Mouse (Mus musculus) kidney, embryonic 15.5 days (tissue): ENCODE data around the gene Ecsit. TPM values are rescaled to one million over a fixed set of nuclear protein-coding genes. Genes with fewer than 3 reads are reported as not detected.

Experiments used
- ATAC-seq: fragments of 200-750 bp; cut with Nextera tagmentation; replicated peaks from 2 replicates; pipeline ENCODE4 v1.8.0; 2017; ENCODE audit warnings: moderate TSS enrichment; ENCODE audit not compliant: low FRiP score
- H3K27ac ChIP-seq: fragments of 300-500 bp; sonication (generic); 2 replicates; pipeline ENCODE4 v1.5.1; 2015; ENCODE audit warnings: mild to moderate bottlenecking, inconsistent platforms
- H3K27me3 ChIP-seq: fragments of 300-500 bp; sonication (generic); 2 replicates; pipeline ENCODE4 v1.6.1; 2015; ENCODE audit warnings: inconsistent platforms
- H3K36me3 ChIP-seq: fragments of 300-500 bp; sonication (generic); 2 replicates; pipeline ENCODE4 v1.6.1; 2015; ENCODE audit warnings: inconsistent platforms
- H3K4me1 ChIP-seq: fragments of 300-500 bp; sonication (generic); 2 replicates; pipeline ENCODE4 v1.6.1; 2015; ENCODE audit warnings: inconsistent platforms
- H3K4me2 ChIP-seq: fragments of 300-500 bp; sonication (generic); 2 replicates; pipeline ENCODE4 v1.6.1; 2015; ENCODE audit warnings: moderate library complexity, mild to moderate bottlenecking, inconsistent platforms
- H3K4me3 ChIP-seq: fragments of 300-500 bp; sonication (generic); replicated peaks from 2 replicates; pipeline ENCODE4 v1.5.1; 2015; ENCODE audit warnings: mild to moderate bottlenecking, inconsistent platforms
- H3K9ac ChIP-seq: fragments of 300-500 bp; sonication (generic); 2 replicates; pipeline ENCODE4 v1.6.1; 2015; ENCODE audit warnings: mild to moderate bottlenecking, inconsistent platforms
- H3K9me3 ChIP-seq: fragments of 300-500 bp; sonication (generic); replicated peaks from 2 replicates; pipeline ENCODE4 v1.6.1; 2016; ENCODE audit warnings: inconsistent platforms
- WGBS: fragments of 180-500 bp; shearing (Covaris S2); methylation state at CpG from one replicate; pipeline ENCODE4 v1.1.7; 2015; ENCODE audit warnings: mixed read lengths; 5-methylcytosine and 5-hydroxymethylcytosine counted together
- polyA plus RNA-seq: library from polyadenylated mRNA; unstranded; fragments of >200 nt; fragmentation: Nextera tagmentation; extraction: Ambion mirVana; gene quantifications from 2 replicates; pipeline ENCODE4 v1.2.1, GENCODE M21; 2015

Ecsit gene
- polyA plus RNA-seq, 1 experiment from 2014 or later = 49.4 TPM

GRCm38 (mm10) chr9:22116740-22117426, 31.6 kb upstream of the Ecsit start, which contains the start of gene Elof1:
Gene Elof1, minus strand, starts transcription at chr9:22117172.
- H3K36me3 ChIP-seq = peaks cover 21% of the 10 kb centered on the region

DNA sequence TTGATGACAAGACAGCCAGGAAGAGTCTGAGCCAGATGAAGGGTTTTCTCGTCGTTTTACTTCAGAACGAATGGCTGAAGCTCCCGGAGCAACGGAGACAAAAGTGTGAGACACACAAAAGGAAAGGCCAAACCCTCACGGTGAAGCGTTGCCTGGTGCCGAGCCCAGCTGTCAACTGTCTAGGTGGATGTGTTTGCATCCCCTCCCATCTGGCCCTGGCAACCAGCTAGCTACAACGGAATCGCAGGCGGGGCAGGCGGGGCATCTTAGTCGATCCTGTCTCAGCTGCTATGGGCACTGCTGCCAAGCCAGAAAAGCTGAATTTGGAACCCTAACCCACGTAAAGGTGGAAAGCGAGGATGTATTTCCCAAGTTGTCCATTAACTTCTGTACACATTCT, 30.8 kb upstream of the Ecsit start:
- WGBS = 23% methylated on average over 15 of the region's 15 CpGs
- peak overlapping the region; percentile 70 for H3K4me2 ChIP-seq
- peaks cover 29% of the 10 kb centered on the region for H3K36me3 ChIP-seq
- peak overlapping the region; percentile 84 for H3K9ac ChIP-seq
- no peak for ATAC-seq
- no peaks in the 10 kb centered on the region for H3K27me3 ChIP-seq
- peaks cover 16% of the 10 kb centered on the region for H3K4me1 ChIP-seq
- peak overlapping the region; percentile 82 for H3K4me3 ChIP-seq
- H3K27ac ChIP-seq = no peak overlapping the region
- H3K9me3 ChIP-seq = no peaks in the 10 kb centered on the region

More at GRCm38 (mm10) chr9:22116740-22117426, 31.6 kb upstream of the Ecsit start, which contains the start of gene Elof1:
- Histone ChIP-seq H3K9ac (peak within 1 kb of the TSS; percentile 84), H3K4me2 (peak within 1 kb of the TSS; percentile 70), H3K4me1 (peaks cover 16% of the 10 kb centered on the region), H3K4me3 (peak within 1 kb of the TSS; percentile 82), H3K9me3 (no peaks in the 10 kb centered on the region), H3K27me3 (no peaks in the 10 kb centered on the region), H3K27ac (peak within 1 kb of the TSS; percentile 74)
- under 1% methylated on average over 52 of the region's 52 CpGs for WGBS
- peak; percentile 95 for ATAC-seq

GRCm38 (mm10) chr9:22115635-22116034, 30.4 kb upstream of the Ecsit start:
- 89% methylated on average over 4 of the region's 4 CpGs for WGBS
- Histone ChIP-seq H3K9ac (peak overlapping the region; percentile 84), H3K4me3 (peak overlapping the region; percentile 82), H3K27ac (no peak overlapping the region), H3K36me3 (peaks cover 33% of the 10 kb centered on the region), H3K4me1 (peaks cover 16% of the 10 kb centered on the region), H3K9me3 (no peaks in the 10 kb centered on the region), H3K27me3 (no peaks in the 10 kb centered on the region), H3K4me2 (peak overlapping the region; percentile 70)
- no peak for ATAC-seq

- peaks cover 39% of the 10 kb centered on the region for H3K36me3 ChIP-seq
- ATAC-seq = no peak
- no peak overlapping the region for H3K4me3 ChIP-seq
- no peaks in the 10 kb centered on the region for H3K9me3 ChIP-seq
- H3K4me1 ChIP-seq = no peaks in the 10 kb centered on the region
- WGBS = 88% methylated on average over 9 of the region's 9 CpGs
- no peak overlapping the region for H3K27ac ChIP-seq
- no peak overlapping the region for H3K4me2 ChIP-seq
- no peaks in the 10 kb centered on the region for H3K27me3 ChIP-seq
- H3K9ac ChIP-seq = no peak overlapping the region
These were observed 23.0 kb upstream of the Ecsit start for GRCm38 (mm10) chr9:22108194-22108593.

DNA sequence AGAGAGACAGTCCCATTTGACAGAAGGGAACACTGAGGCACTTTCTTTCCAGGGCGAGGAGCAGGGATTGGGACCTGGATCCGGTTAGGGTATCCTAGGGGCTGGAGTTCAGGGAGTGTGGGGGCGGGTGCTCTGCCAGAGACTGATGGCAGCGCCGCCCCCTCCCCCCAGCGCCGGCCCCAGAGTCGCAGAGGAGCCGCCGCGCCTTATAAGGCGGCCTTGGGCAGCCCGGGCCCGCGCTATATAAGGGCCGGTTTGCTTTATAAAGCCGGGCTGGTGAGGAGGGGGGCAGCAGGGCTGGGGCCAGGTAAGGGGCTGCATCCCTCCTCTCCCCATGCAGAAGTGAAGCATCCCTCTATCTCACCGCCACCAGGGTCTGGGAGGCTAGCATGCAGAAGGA, 14.7 kb upstream of the Ecsit start:
- Histone ChIP-seq H3K4me1 (peaks cover 19% of the 10 kb centered on the region), H3K4me2 (peak overlapping the region; percentile 42), H3K27ac (no peak overlapping the region), H3K9ac (no peak overlapping the region), H3K4me3 (peak overlapping the region; percentile 13), H3K36me3 (no peaks in the 10 kb centered on the region), H3K27me3 (peaks cover 45% of the 10 kb centered on the region), H3K9me3 (no peaks in the 10 kb centered on the region)
- WGBS = 4% methylated on average over 18 of the region's 18 CpGs
- ATAC-seq = no peak

GRCm38 (mm10) chr9:22098993-22099696, 13.9 kb upstream of the Ecsit start, which contains the start of gene Cnn1:
Gene Cnn1, plus strand, starts transcription at chr9:22099216.
- no peaks in the 10 kb centered on the region for H3K9me3 ChIP-seq
- H3K4me3 ChIP-seq = peak within 1 kb of the TSS; percentile 13
- H3K27ac ChIP-seq = no peak within 1 kb of the TSS
- WGBS = 7% methylated on average over 14 of the region's 14 CpGs
- peak within 1 kb of the TSS; percentile 42 for H3K4me2 ChIP-seq
- H3K36me3 ChIP-seq = no peaks in the 10 kb centered on the region
- H3K4me1 ChIP-seq = peaks cover 19% of the 10 kb centered on the region
- ATAC-seq = no peak
- H3K27me3 ChIP-seq = peaks cover 45% of the 10 kb centered on the region
- H3K9ac ChIP-seq = no peak within 1 kb of the TSS

DNA sequence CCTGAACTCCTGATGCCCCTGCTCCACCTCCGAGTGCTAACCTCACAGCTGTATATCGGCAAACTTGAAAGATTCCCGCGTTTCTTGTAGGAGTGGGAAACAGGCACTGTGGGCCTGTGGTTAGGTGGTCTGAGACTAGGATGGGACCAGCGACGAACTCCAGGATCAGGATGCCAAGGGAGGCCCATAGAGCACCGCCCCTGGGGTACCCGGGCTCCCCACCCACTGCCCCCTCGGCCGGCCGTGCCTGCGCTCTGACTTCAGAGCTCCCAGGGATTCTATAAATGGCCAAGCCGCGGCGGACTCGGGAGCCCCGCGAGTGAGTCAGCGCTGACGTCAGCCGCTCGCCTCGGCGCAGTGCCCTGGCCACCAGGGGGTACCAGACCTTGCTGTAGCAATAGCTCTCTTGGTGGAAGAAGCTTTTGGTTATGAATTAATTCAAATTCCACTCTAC, 10.6 kb upstream of the Ecsit start:
- peak overlapping the region; percentile 79 for H3K4me2 ChIP-seq
- WGBS = 2% methylated on average over 24 of the region's 24 CpGs
- H3K27ac ChIP-seq = no peak overlapping the region
- ATAC-seq = peak; percentile 76
- no peaks in the 10 kb centered on the region for H3K36me3 ChIP-seq
- peaks cover 19% of the 10 kb centered on the region for H3K4me1 ChIP-seq
- peaks cover 41% of the 10 kb centered on the region for H3K27me3 ChIP-seq
- no peaks in the 10 kb centered on the region for H3K9me3 ChIP-seq
- H3K9ac ChIP-seq = peak overlapping the region; percentile 53
- peak overlapping the region; percentile 46 for H3K4me3 ChIP-seq

GRCm38 (mm10) chr9:22092746-22093145, 7.5 kb upstream of the Ecsit start:
- no peak for ATAC-seq
- Histone ChIP-seq H3K9ac (no peak overlapping the region), H3K27me3 (peaks cover 9% of the 10 kb centered on the region), H3K4me2 (no peak overlapping the region), H3K4me1 (peaks cover 6% of the 10 kb centered on the region), H3K27ac (no peak overlapping the region), H3K4me3 (no peak overlapping the region), H3K9me3 (no peaks in the 10 kb centered on the region), H3K36me3 (no peaks in the 10 kb centered on the region)
- whole genome bisulfite sequencing = 86% methylated on average over 6 of the region's 6 CpGs

- ATAC-seq = no peak
- WGBS = 86% methylated on average over 7 of the region's 7 CpGs
These were observed 4.7 kb upstream of the Ecsit start for GRCm38 (mm10) chr9:22089986-22090385.

DNA sequence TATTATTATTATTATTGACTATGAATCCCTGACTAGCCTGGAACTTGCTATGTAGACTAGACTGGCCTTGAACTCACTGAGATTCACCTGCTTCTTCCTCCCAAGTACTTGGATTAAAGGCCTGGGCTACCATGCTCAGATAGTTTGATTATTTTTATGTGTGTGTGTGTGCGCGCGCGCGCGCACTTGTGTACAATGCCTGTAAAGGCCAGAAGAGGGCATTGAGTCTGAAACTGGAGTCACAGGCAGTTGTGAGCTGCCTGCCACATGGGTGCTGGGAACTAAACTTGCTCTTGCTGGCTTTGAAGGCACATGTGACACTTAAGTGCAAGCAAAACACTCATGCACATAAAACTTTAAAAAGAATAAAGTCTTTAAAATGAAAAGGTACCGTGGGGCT, 4.0 kb upstream of the Ecsit start:
- H3K9ac ChIP-seq = no peak overlapping the region
- no peaks in the 10 kb centered on the region for H3K36me3 ChIP-seq
- 95% methylated on average over 7 of the region's 7 CpGs for WGBS
- no peak overlapping the region for H3K27ac ChIP-seq
- no peak overlapping the region for H3K4me2 ChIP-seq
- H3K4me3 ChIP-seq = no peak overlapping the region
- no peak for ATAC-seq
- peaks cover 14% of the 10 kb centered on the region for H3K4me1 ChIP-seq
- 0 out of 2 replicates have a peak, but pooled peaks cover 5% of the 10 kb centered on the region for H3K27me3 ChIP-seq
- H3K9me3 ChIP-seq = no peaks in the 10 kb centered on the region

More at GRCm38 (mm10) chr9:22089986-22090385, 4.7 kb upstream of the Ecsit start:
- Histone ChIP-seq H3K27ac (no peak overlapping the region), H3K9ac (no peak overlapping the region), H3K4me1 (peaks cover 8% of the 10 kb centered on the region), H3K4me2 (no peak overlapping the region), H3K9me3 (no peaks in the 10 kb centered on the region), H3K27me3 (0 out of 2 replicates have a peak, but pooled peaks cover 5% of the 10 kb centered on the region), H3K36me3 (no peaks in the 10 kb centered on the region), H3K4me3 (no peak overlapping the region)

DNA sequence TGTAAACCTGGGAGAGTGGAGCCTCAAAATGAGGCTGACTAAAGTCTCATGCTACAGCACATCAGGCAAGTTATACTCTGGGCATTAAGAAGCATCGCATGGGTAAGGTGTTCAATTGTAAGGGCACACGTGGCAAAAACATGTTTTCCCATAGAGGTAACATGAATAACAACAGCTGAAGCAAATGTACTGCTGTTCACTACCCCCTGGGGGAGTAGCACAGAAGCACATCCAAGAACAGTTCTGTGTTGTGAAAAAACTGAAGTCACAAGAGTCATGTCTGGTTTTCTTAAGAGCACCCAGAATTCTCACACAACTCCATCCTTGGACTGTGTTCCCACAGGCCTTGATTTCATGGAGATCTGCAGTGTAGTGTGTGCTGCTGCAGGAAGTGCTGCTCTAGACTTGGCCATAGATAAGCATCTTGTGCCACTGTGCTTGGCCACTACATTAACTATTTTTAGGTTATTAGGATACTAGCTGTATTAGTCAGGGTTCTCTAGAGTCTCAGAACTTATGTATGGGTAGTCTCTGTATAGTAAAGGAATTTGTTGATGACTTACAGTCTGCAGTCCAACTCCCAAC, 1.9 kb upstream of the Ecsit start:
- Histone ChIP-seq H3K4me1 (peaks cover 24% of the 10 kb centered on the region), H3K36me3 (peaks cover 6% of the 10 kb centered on the region; the same call in 1 of the 2 replicates), H3K27me3 (no peaks in the 10 kb centered on the region), H3K9ac (no peak overlapping the region), H3K4me2 (no peak overlapping the region), H3K9me3 (no peaks in the 10 kb centered on the region), H3K27ac (no peak overlapping the region), H3K4me3 (no peak overlapping the region)
- 88% methylated on average over 2 of the region's 2 CpGs for WGBS
- ATAC-seq = no peak

- Histone ChIP-seq H3K9ac (peak overlapping the region; percentile 67), H3K36me3 (peaks cover 6% of the 10 kb centered on the region; the same call in 1 of the 2 replicates), H3K27ac (peak overlapping the region; percentile 90), H3K27me3 (no peaks in the 10 kb centered on the region), H3K4me2 (peak overlapping the region; percentile 79), H3K9me3 (no peaks in the 10 kb centered on the region), H3K4me3 (peak overlapping the region; percentile 80), H3K4me1 (peaks cover 24% of the 10 kb centered on the region)
- 49% methylated on average over 6 of the region's 6 CpGs for WGBS
- no peak for ATAC-seq
These were observed 774 bp upstream of the Ecsit start for GRCm38 (mm10) chr9:22086012-22086411.
